Mouse (Mus musculus) erythroblast, embryonic 14.5 days (primary cell): ENCODE data around the gene Pkn1.

Experiments used
- GATA1 ChIP-seq: IDR thresholded peaks from 2 replicates; pipeline ENCODE4 v1.6.1; 2012; ENCODE audit warnings: low read length, inconsistent platforms, mixed read lengths
- TAL1 ChIP-seq: IDR thresholded peaks from 3 replicates; pipeline ENCODE4 v1.6.1; 2012; ENCODE audit warnings: low read length, inconsistent platforms, mixed read lengths

DNA sequence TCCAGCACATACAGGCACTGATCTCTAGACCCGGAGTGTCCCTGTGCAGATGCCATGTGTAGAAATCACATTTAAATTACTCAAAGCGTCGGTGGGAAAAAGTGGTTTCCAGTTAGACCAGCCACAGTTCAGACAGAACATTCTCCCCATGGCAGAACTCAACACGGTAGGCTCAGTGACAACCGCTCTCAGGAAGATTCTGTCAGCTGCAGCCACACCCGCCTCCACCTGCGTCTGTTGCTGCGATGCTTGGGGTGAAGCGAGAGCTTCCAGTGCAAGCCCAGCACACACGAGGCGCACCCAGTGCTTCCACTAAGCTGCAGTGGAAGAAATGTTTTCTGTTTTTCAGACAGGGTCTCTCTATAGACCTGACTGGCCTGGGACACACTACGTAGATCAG is 19.1 kb downstream of the Pkn1 start:
- no peak for TF ChIP-seq GATA1
- no peak for TF ChIP-seq TAL1
